Mouse (Mus musculus) ES-Bruce4 (cell line): ENCODE measurements around the gene Cdkl4.

Source experiments
- CTCF ChIP-seq: IDR thresholded peaks from one replicate; pipeline ENCODE4 v1.8.1; 2011; ENCODE audit warnings: low read depth, low read length
- EP300 ChIP-seq: IDR thresholded peaks from 2 replicates; pipeline ENCODE4 v1.6.1; 2011; ENCODE audit warnings: low read depth, low read length; ENCODE audit not compliant: insufficient read depth
- POLR2A ChIP-seq: IDR thresholded peaks from one replicate; pipeline ENCODE4 v1.8.1; 2011; ENCODE audit warnings: low read length; ENCODE audit not compliant: insufficient read depth

GRCm38 (mm10) chr17:80572187-80572935 lies 5.3 kb downstream of the Cdkl4 start:
- TF ChIP-seq CTCF (no peak), POLR2A (no peak), EP300 (no peak)
